Mouse (Mus musculus): ENCODE results near the gene Synj2. TPM values are rescaled to one million over a fixed set of nuclear protein-coding genes. Genes with fewer than 3 reads are reported as not detected.

The Synj2 gene
- total RNA-seq, 2 experiments from 2014 or later = 27.2 to 47.5 TPM

GRCm38 (mm10) chr17:5968562-5968961 lies 27.5 kb downstream of the Synj2 start:
- intact Hi-C loops (cut with DNase I) = no loop called here

GRCm38 (mm10) chr17:5969246-5969645 lies 28.2 kb downstream of the Synj2 start:
- intact Hi-C loops (cut with DNase I) = no loop called here
- DNase-seq = no peak

More at GRCm38 (mm10) chr17:5968562-5968961, 27.5 kb downstream of the Synj2 start:
- no peak for DNase-seq

DNA sequence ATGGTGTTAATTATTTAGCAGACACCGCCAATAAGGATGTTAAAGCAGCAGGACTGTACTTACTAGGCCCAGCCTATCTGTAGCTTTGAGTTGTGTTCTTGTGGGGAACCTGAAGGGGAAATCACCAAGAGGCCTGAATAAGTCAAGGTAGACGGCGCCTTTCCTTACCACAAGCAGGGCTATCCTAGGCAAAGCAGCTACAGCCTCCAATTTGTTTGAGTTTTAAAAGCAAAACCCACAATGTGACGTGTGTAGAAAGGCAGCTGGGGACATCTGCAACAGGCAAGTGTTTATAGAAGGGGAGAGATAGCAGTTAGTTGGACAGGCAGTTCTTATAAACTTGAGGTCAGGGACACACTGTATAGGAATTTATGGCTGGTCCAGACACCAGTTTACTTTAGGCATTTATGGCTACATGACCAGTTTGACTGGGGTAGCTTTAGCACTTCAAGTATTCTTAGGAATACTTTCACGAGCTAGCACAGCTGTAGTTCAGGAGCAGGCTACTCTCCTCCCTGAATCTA lies 29.3 kb downstream of the Synj2 start:
- intact Hi-C loops (cut with DNase I) = no loop called here
- no peak for DNase-seq

DNA sequence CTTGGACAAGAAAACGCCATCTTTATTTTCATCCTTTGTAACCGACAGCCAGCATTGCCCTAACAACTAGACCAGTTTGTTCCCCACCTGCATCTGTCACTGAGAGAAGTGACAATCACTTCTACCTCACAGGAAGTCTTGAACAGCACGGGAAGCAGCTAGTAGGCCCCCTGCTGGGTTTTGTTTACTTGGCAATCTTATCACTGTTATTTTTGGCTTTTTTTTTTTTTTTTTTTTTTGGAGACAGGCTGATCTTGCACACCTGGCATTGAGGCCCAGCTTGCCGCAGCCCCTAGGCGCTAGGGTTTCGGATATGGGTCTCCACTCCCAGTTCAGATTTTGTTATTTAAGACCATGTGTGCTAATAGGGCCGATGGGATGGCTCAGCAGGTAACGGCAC lies 32.5 kb downstream of the Synj2 start:
- intact Hi-C loops (cut with DNase I) = no loop called here
- no peak for DNase-seq

GRCm38 (mm10) chr17:5975099-5975977 lies 34.3 kb downstream of the Synj2 start:
- intact Hi-C loops (cut with DNase I) = no loop called here
- DNase-seq = peak in 1 of 2 experiments; percentile 55

- DNase-seq = no peak
- intact Hi-C loops (cut with DNase I) = no loop called here
Observed at GRCm38 (mm10) chr17:5976221-5977055, 35.4 kb downstream of the Synj2 start.

- DNase-seq = peak; percentile 50 to 51
- intact Hi-C loops (cut with DNase I) = no loop called here
Observed at GRCm38 (mm10) chr17:5977056-5977920, 36.2 kb downstream of the Synj2 start.

- intact Hi-C loops (cut with DNase I) = no loop called here
- DNase-seq = no peak
Observed at GRCm38 (mm10) chr17:5977921-5978504, 36.9 kb downstream of the Synj2 start.

- intact Hi-C loops (cut with DNase I) = no loop called here
- DNase-seq = no peak
Observed at GRCm38 (mm10) chr17:5978505-5979077, 37.5 kb downstream of the Synj2 start.

DNA sequence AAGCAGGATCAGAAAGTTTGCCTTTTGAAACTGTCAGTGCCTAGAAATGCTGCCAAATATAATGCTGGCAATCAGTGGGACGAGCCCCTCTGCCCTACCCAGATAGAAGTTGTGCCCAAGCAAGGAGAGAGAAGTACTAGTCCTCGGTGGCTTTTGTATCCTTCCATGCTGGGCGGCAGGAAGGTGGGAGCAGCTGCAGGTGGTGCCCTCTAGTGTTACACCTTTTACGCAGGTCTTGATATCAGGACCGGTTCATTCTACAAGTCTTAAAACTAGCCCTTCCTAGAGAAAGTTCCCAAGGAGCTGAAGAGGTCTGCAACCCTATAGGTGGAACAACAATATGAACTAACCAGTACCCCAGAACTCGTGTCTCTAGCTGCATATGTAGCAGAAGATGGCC lies 39.8 kb downstream of the Synj2 start:
- DNase-seq = no peak
- intact Hi-C loops (cut with DNase I) = loop anchor here (5.0 kb wide), 1 partner anchor 39 kb away; the partner anchor contains the start of gene Synj2

GRCm38 (mm10) chr17:5983150-5983549 lies 42.1 kb downstream of the Synj2 start:
- DNase-seq = no peak
- intact Hi-C loops (cut with DNase I) = loop anchor here (5.0 kb wide), 1 partner anchor 41 kb away; the partner anchor contains the start of gene Synj2

GRCm38 (mm10) chr17:5983901-5984300 lies 42.8 kb downstream of the Synj2 start:
- intact Hi-C loops (cut with DNase I) = loop anchor here (5.0 kb wide), 1 partner anchor 42 kb away; the partner anchor contains the start of gene Synj2
- DNase-seq = no peak

DNA sequence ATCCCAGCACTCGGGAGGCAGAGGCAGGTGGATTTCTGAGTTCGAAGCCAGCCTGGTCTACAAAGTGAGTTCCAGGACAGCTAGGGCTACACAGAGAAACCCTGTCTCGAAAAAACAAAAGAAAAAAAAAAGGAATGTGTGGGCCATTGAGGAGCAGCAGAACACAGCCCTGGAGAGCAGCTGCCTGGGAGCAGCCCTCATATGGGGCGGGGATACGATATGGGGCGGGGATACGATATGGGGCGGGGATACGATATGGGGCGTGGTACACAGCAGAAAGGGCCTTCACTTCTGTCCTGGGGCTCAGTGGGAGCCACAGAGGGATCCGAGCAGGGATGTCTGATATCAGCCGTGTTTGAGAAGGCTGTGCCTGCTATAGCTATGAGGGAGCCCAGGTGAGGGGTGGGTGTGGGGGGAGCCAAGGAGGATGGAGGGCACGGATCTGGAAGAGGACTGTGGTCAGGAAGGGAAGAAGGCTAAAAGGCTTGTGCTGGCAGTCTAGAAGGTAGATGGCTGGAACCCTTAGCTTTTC lies 43.7 kb downstream of the Synj2 start:
- intact Hi-C loops (cut with DNase I) = loop anchor here (5.0 kb wide), 1 partner anchor 42 kb away; the partner anchor contains the start of gene Synj2

DNA sequence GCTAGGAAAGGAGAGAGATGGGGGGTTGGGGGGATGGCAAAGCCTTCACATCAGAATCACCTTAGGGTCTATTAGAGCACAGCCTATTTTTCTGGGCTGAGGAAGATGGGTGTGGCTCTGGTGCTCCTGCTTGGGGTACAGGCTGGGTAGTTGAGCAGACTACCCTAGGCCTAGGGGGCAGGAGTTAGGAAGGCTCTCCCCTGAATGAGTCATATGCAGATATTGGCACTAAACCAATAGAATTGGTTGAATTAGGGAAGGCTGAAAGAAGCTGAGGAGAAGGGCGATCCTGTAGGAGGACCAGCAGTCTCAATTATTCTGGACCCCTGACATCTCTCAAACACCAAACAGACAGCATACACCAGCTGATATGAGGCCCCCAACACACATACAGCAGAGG lies 44.2 kb downstream of the Synj2 start:
- intact Hi-C loops (cut with DNase I) = no loop called here
- no peak for DNase-seq

More for the DNA sequence above, 43.7 kb downstream of the Synj2 start:
- no peak for DNase-seq

DNA sequence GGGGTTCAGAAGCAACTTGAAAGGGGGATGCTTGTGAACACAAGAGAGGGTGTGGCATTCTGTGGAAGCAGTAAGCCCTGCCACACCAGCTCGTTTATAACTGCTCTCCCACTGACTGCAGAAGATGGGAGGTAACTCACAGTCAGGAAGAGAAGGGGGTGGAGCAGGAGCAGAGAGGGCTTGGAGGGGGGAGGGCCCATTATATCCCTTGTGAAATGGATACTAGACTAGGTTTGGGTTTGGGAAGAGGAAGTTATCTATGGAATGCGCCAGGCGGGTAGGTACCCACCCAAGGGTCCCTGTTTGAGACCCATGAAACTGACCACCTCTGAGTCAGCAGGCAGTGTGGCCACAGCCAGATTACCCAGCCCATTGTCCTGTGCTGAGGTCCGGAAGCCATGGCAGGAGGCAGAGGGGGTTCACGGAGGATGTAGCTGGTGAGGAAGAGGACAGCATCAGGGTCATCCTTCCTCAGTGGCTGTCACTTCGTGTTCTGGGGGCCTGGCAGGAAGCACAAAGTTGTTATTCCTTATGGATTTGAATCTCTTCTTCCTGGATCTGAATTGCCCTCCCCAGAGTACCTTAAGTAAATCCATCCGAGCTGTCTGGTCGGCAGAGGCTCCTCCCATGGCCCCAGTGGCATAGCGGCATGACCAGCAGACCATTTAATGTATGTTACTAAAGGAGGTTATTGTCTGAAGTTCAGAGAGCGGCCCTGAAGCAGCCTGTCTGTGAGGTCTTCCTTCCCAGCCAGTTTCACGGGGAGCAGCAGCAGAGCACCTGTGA lies 46.4 kb downstream of the Synj2 start:
- intact Hi-C loops (cut with DNase I) = no loop called here
- DNase-seq = no peak

DNA sequence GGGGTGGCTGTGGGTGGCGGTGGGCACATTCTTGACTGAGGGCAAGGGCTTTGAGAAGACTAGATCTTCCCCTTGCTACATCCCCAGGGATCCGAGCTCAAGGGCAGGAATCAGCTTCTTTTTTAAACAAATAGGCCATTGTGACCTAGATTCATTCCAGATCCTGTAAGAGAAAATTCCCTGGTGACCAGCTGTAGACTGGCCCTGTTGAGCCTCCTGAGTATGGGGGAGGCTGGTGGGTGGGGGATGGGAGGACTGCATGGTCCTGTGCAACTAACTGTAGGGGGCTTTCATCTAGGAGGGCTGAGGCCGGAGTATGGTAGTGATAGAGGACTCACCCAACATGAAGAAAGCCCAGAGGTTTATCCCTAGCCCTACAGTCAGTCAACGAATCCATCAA lies 47.0 kb downstream of the Synj2 start:
- intact Hi-C loops (cut with DNase I) = no loop called here

DNA sequence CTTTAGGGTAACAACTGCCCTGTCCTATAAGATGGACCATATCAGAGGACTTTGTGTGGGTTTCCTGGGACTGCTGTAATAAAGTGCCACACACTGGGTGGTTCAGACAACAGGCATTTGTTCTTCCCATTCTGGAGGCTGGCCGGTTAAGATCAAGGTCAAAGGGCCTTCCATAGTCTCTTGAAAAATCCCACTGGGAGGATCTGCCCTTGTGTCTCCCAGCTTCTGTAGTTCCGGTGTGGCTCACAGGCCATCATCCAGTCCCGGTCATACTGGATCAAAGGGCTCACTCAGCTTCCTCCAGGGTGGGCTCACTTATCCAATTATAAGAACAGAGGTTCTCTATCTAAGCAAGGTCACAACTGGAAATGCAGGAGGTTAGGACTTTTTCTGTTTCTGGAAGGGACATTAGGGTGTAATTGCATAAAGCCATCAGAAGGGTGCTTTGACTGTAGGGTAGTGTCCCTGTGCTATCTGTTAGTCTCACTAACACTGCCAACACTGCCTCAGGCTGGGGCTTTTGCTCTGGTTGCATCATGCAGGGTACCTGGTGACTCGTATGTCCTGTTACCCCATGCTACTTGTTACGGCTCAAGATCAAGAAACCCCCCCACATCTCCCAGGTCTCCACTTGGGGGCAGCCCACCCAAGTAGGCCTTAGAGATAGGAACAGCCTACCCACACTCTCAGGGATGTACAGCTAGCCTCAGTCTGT lies 51.9 kb downstream of the Synj2 start:
- intact Hi-C loops (cut with DNase I) = no loop called here
- DNase-seq = no peak

More for the DNA sequence above, 47.0 kb downstream of the Synj2 start:
- DNase-seq = no peak
